Mouse (Mus musculus) frontal cortex, adult 2 months (tissue): Measurements from ENCODE around the gene Smc6. TPM values are rescaled to one million over a fixed set of nuclear protein-coding genes. Genes with fewer than 3 reads are reported as not detected.

Source experiments
- DNase-seq, 2 experiments: peaks; one replicate each; pipeline ENCODE4 v3.0.0; 2022; ENCODE audit warnings: low spot score in 1 of 2; ENCODE audit errors: extremely low spot score in 1 of 2
- polyA plus RNA-seq: library from polyadenylated mRNA; depleted of rRNA; stranded (reverse); fragments of >200 nt; gene quantifications from 2 replicates; pipeline ENCODE4 v1.2.3, GENCODE M21; 2012

Gene Smc6
- polyA plus RNA-seq, 1 experiment: 39.6 TPM

DNA sequence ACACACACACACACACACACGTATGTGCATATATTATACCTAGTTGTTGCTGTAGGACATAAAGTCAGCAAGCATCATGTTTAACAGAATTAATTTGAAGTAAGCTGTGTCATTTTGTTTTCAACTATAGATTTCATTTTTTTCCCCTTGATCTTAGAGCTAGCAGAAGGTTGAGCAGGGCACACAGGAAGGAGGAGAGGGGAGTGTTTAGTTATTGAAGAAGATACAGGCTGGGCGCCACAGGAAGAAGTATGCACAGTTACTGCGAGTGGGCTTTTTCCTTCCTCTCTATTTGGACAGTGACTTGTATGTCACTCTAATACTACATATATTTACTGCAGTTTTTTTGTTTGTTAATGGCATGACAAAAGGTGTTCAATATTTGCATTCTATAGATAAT, 14.2 kb downstream of the Smc6 start:
- no peak for DNase-seq

DNA sequence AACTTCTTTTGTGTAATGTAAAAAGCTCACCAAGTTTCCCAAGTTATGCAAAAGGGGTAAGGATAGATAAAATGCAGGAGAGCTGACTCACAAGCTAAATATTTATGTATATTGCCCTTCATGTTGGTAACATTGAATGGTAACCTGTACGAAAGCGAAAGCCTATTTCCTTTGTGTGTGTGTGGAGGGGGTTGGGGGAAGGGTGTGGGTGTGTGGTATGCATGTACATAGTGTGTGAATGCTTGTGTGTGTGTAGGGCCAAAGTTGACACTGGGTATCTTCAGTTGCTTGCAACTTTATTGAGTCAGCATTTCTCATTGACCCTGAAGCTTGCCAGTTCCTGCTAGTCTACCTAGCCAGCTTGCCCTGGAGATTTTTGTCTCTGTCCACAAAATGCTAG, 15.9 kb downstream of the Smc6 start:
- no peak for DNase-seq

DNA sequence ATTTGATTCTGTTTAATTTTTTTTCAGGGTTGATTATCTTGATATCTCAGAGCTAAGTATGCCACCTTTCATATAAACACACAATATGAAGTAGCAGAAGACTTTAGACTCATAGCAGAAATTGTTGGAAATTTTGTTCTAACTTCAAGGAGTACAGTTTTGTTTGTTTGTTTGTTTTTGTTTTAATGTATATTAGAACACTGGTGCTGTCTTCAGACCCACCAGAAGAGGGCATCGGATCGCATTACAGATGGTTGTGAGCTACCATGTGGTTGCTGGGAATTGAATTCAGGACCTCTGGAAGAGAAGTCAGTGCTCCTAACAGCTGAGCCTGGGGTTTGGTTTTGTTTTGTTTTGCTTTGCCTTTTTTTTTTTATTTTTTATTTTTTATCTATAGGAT, 20.7 kb downstream of the Smc6 start:
- DNase-seq: no peak

DNA sequence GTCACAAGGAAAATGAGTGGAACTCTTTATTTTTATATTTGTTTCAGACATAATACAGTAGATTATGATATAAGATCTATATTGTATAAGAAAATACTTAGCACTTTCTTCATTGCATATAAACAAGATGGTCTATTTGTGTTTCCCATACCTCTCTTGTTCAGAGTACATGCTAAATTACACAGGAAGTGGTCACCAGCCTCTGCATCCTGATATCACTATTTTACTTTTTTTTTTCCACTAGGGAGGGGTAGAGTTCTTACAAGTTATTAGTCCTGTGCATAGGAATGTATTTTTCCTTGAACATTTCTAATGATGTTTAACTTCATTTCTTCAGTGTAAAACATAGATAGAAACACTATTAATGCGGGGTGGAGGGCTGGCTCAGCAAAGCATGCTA, 35.2 kb downstream of the Smc6 start:
- no peak for DNase-seq

DNA sequence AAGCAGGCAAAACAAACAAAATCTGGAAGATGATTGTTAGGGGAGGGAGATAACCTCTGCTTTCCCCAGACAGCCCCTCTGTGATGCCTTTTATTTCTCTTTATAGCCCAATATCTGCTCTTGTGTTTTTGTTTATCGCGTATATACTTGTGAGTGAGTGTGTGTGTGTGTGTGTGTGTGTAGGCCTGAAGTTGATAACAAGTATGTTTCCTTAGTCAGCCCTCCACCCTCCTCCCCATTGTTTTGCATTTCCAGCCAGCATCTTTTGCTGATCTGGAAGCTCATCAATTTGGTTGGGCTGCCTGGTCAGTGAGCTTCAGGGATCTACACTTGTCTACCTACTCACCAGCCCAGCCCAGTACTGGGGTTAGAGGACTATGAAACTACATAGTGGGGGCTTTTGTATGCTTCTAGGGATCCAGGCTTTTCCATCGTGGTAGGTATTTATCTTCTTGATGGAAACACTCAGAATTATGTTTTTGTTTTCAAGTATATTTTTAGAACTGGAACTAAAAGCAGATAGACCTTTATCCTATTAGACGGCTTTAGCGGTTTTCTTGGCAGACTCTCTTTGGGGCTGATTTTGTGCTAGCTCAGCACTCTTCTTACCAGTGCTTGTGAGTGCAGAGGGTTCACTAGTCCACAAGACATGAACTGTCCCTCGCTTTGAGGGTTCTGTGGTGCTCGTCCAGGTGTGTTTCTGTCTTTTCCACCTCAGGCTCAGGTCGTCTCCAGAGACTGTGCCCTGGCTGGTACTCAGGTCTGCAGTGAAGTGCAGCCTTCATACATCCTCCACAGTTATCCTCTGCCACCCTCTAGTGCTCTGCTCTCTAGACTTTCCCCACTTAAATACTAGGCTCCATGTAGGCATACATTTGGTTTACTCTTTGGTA, 41.3 kb downstream of the Smc6 start:
- DNase-seq: no peak

DNA sequence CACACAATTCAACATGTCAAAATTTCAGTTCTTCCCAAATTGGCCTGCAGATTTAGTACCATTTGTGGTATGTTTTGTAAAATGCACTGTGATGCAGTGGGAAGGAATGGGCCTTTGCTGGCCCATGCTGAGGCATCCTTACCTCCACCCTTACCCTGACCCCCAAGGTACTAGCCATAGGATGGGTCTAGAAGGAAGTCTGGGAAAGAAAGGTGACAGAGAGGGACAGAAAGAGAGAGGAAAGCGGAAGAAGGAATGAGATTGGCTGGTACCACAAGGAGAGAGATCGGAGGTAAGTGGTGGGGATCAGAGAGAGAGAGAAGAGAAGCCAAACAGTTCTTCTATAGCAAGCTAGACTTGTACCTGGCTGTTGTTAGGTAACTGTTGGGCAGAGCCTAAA, 45.4 kb downstream of the Smc6 start:
- no peak for DNase-seq

DNA sequence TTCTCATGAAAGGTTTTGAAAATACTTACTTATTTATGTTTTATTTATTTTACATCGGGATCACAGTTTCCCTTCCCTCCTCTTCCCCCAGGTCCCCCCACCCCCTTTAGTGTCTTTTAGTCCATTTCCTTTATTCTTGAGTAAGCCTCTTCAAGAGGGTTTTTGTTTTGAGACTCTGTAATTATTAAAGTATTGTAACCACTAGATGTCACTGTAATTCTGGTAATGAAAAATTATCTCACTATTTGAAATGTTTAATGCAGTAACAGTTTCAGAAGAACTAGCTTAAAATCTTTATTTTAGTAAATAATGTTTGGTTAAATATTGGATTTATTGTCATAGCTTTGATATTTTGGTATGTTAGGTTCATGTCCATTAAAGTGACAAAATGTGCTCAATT, 48.2 kb downstream of the Smc6 start:
- no peak for DNase-seq

DNA sequence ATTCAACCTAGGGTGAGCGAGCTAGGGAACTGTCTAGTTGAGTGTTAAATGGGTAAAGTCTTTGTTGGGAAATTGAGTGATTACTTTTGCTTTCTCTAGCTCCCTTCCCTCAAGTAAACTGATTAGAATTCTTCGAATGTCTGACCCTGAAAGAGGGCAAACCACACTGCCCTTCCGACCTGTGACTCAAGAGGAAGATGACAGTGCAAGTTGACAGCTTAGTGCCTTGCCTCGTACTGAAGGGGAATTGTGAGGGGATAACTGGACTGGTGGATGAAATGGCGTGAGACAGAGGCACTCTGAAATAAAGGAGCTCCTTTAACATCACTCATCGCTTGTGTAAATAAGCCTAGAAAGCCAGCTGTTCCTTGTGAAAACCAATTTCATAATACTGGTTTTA, 52.0 kb downstream of the Smc6 start:
- no peak for DNase-seq

DNA sequence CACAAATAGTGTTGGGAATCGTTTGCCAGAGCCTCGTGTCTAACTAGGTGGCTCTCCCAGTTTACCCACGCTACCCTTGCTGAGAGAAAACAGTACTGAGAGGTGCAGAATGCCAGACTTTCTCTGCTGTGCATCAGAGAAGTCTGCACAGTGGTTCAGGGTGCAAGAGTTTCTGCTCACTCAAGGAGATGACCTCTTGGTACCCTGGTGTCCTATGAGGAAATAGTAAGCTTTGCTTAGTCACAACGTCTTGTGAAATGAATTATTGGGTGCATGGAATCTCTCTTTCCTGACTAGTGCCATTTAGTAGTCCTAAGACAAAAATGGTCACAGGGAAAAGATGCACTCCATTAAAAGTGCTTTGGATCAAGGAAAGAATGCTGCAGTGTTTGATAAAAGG, 58.8 kb downstream of the Smc6 start:
- DNase-seq: no peak

DNA sequence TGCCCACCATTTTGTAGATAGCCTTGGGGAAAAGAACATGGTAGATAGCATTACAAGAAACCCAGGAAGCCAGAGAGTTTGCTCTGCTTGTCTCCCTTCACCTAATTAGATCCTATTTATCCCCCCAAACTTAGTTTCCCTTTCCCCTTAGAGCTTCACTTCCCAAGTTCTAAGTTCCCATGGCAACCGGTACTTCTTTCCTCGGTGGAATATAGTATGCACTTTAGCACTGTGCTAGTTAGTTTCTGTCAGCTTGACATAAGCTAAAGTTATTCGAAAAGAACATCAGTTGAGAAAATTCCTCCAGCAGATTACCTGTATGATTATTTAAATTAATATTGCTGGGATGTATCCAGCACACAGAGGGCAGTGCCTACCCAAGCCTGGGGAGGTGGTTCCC, 60.8 kb downstream of the Smc6 start:
- no peak for DNase-seq

DNA sequence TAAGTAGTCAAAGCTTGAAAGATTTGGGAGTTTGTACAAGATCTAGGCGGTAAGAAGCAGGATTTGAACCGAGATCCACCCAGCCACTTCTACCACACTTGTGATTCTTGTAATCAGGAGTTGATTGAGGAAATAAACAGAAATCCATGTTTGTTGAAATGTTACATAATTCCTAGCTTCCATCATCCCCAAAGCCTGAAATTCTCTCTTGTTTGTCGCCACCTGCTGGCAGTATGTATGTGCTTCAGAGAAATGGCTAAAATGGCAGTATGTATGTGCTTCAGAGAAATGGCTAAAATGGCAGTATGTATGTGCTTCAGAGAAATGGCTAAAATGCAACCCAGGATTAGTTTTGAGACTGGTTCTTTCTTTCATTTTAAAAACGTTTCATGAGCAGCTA, 71.2 kb downstream of the Smc6 start:
- DNase-seq: peak in 1 of 2 experiments; percentile 67

DNA sequence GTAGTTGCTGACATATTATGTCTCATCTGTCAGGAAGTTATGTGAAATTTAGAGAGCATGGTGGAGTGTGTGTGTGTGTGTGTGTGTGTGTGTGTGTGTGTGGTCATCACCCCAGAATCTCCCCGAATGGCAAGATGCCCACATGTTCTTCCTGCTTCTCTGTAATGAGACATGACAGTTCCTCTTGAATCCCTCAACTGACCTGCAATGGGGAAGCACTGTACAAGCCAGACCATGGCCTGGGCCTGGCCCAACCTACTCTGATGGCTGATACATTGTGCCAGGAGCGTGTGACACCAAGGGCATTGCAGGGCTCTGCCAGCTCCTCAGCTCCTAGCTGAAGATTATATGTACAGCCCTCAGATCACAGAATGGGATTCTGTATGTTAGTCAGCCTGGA, 72.6 kb downstream of the Smc6 start:
- no peak for DNase-seq

DNA sequence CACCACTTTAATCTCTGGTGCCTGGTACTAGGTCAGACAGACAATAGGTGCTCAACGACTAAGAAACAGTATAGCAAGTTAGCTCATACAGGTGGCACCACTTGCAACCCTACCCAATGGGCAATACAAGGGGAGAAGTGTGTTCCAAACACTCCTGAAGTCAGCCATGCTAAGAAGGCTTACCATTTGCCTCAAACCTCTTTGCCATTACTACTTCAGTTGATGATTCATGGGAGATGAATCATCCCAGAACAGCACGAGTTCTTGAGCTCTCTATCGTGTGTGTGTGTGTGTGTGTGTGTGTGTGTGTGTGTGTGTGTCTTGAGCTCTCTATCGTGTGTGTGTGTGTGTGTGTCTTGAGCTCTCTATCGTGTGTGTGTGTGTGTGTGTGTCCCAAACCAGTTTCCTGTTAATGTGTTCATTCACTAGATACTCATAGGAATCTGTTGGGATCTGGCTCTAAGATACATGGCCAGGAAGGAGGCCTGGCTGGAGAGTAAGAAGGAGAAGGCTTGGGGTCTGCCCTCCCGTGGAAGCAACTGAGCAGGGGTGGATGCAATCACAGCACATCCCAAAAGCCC, 76.4 kb downstream of the Smc6 start:
- DNase-seq: peak in 1 of 2 experiments; percentile 38

DNA sequence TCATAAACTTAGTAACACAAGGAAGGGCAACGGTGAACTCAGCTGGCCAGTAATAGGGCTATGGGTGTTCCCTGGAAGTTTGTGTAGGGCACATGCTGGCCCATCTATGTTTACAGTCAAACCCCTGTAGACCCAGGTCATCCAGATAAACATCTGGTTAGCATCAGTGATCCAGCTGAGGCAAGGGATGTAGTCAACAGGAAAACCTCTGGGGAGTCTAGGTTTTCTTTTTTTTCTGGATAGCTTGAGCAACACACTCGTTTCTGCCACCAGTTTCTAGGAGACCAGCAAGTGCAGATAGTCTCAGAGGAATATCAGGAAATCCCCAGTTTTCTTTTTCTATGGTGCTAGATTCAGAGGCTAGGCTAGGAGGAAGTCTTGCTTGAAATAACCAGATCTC, 80.3 kb downstream of the Smc6 start:
- DNase-seq: no peak

DNA sequence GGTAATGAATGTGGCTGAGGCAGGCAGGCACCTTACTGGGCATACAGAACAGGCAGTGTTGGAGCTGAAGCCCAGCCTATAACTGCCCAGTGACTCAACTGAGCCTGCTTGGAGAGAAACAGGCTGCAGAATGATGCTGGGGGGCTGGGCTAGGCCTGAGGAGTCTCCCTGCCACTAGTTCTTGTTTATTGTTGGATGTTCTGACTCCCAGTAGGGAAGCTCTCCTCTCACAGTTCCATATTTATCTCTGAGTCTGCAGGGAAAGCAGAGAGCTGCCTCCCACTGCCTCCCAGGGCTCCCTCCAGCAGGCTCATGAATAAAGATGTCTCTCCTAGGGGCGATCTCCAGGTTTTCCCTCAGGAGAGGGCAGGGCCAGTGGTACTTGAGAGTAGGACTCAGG, 82.7 kb downstream of the Smc6 start:
- DNase-seq: peak; percentile 81 to 83

DNA sequence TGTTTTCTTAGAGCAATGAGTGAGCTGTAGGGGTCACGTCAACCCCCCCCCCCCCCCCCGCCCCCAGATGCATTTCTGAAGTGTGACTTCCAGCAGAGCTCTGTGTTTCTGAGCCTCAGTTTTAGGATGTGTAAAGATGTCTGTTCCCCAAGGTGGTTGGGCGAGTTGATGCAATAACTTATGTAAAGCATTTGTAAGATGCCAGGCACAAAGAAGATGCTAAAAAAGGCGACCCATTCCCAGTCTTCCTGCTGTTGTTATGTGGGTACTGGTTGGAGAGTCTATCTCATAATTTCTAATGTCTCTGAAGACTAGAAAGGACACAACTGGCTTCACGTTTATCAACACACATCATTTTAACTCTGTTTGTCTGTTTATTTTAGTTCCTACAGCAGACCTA, 84.2 kb downstream of the Smc6 start:
- peak in 1 of 2 experiments; percentile 62 for DNase-seq

DNA sequence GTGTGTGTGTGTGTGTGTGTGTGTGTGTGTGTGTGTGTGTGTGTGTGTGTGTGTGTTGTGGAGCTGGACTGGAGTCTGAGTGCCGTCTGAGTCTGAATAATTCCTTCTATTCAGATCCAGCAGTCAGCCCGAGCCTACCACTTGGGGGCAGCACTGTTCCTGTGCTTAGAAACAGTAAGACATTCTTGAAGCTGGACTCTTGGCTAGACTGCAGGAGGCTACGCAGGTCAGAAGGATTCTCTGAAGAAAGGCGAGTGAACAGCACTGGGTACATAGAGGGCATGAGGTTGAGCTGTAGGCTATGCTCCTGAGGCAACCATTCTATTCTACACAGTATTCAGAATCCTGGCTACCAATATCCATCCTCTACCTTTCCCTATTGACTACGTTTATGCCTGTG, 85.2 kb downstream of the Smc6 start:
- DNase-seq: peak; percentile 73 to 93

DNA sequence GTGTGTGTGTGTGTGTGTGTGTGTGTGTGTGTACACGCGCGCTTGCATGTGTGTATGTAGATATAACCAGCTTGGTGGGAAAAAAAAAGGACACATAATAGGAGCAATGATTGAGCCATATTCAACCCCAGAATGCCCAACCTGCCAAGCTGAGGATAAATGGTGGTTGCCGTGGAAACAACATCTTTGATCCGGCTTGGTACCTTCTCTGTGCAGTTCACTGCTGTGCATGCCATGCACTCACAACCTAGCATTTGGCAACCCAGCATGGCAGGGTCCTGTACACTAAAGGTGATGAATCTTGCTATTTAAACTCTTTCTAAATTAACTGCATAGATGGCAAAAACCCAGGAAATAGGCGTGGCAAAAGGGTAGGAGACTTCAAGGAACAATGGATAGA, 96.7 kb downstream of the Smc6 start:
- DNase-seq: no peak

DNA sequence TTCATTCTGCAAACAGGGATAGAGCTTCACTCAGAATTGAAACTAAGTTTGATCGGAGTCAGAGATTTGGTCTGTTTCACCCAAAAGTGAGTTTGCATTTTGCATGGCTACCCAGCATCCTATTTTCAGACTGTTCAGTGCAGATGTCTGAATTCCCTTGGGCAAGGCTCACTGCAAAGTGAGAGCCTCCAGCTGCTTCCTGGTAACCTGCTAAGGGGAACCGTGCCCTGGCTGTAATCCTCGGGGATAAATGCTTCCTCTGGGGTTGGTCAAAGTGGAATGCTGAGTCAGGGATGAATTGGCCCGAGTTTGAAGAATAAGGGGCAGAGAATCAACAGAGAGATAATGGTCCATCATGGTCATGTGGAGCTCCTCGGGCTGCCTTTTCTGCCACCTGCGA, 99.2 kb downstream of the Smc6 start:
- no peak for DNase-seq

DNA sequence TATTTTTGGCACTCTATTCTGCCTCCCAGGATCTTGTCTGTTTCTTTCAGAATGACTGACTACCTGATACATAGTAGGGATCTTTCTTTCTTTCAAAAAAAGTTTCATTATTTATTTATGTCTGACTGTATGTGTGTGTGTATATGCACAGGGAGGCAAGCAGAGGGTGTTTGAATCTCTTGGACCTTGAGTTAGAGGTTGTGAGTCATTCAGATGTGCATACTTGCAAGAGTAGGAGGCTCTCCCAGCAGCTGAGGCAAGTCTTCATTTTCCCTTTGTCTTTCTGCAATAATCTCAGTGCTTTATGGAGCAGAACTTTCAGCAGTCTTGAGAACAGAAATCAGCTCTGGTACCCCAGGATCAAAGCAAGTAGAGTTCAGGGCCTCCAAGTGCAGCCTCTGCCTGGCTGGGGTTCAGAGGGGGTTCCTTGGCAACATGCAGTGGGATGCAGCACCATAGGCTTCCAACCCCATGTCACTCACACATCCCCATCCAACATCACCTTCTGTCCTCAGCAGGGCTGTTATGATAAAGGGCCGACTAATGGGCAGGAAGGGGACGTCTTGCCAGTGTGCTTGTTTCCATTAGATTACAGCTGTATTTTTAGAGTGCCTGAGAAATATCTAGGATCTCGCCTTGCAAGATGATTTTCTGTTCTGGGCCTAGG, 101.5 kb downstream of the Smc6 start:
- DNase-seq: no peak
